Mouse (Mus musculus): ENCODE data around the gene Psmb8.
A peak's percentile ranks its signal among the peaks of the same experiment; 100 is the strongest.
"Not testable (repeated sequence)": the region's sequence is repeated elsewhere in the genome, so short reads cannot be mapped to it uniquely, and the experiment has no call there.

Psmb8 gene

DNA sequence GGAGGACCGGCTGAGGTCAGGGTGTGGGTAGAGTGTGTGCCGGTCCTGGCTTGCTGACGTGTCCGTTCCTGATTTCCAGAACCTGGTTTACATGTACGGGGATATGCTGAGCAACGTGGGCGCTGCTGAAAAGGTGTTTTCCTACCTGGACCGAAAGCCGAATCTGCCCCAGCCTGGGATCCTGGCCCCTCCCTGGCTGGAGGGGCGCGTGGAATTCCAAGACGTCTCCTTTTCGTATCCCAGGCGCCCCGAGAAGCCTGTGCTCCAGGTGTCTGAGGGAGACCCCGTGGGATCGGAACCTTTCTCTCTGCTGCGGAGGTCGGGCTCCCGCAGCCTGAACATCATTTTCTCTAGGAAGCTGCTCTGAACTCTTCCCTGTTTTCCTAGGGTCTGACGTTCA is 16.4 kb downstream of the Psmb8 start:
- no peak for DNase-seq (ENCODE audit: low spot score)

DNA sequence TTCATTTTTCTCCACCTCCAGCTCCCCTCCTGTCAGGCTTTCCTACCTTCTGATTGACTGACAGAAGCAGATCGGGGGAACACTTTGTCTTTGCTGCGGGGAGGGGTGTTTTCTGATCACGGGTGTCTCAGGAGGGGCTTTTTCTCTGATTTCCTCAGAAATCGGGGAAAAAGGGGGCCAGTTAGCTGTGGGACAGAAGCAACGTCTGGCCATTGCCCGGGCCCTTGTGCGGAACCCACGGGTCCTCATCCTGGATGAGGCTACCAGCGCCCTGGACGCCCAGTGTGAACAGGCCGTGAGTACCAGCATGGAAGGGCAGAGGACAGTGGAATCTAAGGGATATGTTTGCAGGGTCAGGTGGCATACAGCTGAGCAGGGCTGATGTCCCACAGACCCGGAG is 17.7 kb downstream of the Psmb8 start:
- no peak for DNase-seq (ENCODE audit: low spot score)

DNA sequence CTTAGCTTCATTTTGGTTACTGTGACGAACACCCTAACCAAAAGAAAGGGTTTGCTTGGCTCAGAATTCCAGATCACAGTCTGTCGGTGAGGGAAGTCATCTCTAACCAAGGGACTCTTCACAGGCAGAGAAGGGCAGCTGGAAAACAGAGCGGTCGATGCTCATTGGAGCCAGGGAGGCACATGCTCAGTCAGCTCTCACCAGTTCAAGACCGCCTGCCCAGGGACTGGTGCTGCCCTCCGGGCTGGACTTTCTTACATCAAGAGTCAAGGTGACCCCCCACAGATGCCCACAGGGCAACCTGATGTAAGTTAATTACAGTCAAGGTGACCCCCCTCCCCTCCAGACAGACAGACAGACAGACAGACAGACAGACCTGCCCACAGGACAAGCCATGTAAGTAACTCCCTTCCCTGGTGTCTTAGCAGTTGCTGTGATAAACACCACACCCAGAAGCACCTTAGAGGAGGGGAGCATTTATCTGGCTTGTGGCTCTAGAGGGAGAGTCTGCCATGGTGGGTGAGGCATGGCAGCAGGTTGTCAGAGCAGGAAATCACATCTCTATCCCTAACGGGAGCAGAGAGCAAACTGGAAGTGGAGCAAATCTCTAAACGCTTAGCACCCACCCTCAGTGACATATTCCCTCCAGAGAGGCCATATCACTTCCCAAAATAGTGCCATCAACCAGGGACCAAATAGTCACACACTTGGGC is 19.9 kb downstream of the Psmb8 start:
- no peak for DNase-seq (ENCODE audit: low spot score)

DNA sequence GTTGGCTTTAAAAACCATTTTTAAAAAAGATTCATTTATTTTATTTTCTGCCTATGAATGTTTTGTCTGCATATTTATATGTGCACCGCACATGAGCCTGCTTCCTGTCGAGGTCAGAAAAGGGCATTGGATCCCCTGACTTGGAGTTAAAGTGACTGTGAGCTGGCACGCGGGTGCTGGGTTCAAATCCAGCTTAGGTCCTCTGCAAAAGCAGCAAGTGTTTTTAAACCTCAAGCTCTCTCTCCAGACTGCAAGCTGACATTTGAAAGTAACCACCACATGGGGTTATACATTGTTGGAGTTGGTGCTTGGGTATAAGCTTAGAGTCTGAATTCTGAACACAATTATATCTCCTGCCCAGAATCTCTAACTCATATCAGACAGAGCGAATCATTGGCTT is 20.5 kb downstream of the Psmb8 start:
- no peak for DNase-seq (ENCODE audit: low spot score)

DNA sequence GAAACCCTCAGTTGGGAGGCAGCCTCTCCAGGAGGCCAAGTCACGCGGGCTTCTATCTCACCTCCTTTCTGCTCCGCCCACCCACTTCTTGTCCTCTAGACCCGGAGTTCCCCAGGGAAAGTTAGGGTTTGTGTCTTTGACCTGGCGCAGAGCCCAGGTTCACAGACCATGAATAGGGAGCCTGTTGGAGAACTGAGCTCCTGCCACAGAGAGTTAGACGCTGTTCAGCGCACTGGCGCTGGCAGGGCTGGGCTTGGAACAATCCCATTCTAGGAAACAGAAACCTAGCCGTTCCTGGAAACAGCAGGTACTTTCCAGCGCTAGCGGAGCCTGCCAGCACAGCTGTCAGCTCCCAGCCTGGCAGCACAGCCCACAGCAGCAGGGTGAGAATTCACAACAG is 21.2 kb downstream of the Psmb8 start:
- DNase-seq (ENCODE audit: low spot score), result no peak

DNA sequence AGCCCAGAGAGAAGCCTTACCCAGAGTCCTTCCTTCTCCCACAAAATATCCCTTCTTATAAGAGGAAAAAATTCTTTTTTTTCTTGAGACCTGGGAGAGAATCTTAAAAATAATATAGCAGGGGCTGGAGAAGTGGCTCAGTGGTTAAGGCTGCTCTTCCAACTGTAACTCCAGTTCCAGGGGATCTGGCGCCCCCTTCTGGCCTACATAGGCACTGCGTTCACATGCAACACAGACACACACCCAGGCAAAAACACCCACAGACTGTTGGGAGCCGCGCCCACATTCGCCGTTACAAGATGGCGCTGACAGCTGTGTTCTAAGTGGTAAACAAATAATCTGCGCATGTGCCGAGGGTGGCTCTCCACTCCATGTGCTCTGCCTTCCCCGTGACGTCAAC is 21.6 kb downstream of the Psmb8 start:
- not testable (repeated sequence) for DNase-seq (ENCODE audit: low spot score)

DNA sequence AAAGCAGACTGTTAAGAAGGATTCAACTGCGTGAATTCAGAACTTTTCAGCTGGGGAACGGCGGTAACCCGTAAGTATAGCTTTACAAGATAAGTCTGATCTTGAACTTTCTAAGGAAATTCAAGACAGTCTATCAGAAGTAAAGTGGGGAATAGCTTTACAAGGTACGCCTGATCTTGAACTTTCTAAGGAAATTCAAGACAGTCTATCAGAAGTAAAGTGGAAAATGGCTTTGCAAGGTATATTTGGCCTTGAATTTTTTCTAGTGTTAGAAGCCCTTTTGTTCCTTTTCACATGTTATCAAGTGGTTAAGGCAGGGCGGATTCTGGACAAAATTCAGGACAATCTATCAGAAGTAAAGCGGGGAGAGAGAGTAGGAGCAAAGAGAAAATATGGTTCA is 22.3 kb downstream of the Psmb8 start:
- DNase-seq (ENCODE audit: low spot score), result not testable (repeated sequence)

DNA sequence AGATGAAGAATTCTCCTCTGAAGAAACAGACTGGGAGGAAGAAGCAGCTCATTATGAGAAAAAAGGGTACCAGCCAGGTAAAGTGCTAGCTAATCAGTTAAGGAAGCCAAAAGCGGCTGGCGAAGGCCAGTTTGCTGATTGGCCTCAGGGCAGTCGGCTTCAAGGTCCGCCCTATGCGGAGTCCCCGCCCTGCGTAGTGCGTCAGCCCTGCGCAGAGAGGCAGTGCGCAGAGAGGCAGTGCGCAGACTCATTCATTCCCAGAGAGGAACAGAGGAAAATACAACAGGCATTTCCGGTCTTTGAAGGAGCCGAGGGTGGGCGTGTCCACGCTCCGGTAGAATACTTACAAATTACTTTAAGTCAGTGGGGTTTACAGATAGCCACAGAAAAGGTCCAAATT is 22.9 kb downstream of the Psmb8 start:
- DNase-seq (ENCODE audit: low spot score), result not testable (repeated sequence)

DNA sequence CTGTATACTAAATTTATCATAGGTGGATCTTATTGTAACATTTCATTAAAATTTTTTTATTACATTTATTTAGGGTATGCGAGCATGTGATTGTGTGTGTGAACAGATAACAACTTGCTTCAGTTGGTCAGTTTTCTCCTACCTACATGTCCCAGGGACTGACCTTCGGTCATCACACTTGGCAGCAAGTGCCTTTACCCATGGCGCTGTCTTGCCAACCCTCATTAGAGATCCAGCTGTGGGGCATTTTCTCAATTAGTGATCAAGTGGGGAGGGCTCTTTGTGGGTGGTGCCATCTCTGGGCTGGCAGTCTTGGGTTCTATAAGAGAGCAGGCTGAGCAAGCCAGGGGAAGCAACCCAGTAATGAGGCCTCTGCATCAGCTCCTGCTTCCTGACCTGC is 27.3 kb downstream of the Psmb8 start:
- no peak for DNase-seq (ENCODE audit: low spot score)

DNA sequence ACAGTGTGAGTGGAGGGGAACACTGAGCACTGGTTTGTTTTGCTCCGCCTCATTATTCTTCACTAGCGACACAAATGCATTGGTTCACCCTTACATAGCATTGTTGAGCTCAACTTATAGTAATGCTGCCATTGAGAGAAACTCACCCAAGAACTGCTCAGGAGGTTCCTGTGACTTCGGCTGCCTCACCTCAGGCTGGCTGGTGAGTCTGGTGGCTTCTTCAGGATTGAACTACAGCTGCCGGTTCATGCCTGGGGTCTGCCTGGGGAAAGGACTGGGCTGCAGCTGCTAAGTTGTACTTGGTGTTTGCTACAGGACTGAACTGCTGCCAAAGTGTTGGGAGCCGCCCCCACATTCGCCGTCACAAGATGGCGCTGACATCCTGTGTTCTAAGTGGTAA is 27.9 kb downstream of the Psmb8 start:
- no peak for DNase-seq (ENCODE audit: low spot score)

DNA sequence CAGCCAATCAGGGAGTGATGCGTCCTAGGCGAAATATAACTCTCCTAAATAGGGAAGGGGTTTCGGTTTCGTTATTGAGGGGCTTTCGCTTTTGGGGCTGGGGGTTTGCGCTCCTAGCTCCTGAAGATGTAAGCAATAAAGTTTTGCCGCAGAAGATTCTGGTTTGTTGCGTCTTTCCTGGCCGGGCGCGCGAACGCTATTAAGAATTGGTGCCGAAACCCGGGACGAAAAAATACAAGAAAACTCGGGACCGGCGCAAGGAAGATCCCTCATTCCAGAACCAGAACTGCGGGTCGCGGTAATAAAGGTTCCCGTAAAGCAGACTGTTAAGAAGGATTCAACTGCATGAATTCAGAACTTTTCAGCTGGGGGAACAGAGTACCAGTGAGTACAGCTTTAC is 28.4 kb downstream of the Psmb8 start:
- DNase-seq (ENCODE audit: low spot score), result not testable (repeated sequence)

DNA sequence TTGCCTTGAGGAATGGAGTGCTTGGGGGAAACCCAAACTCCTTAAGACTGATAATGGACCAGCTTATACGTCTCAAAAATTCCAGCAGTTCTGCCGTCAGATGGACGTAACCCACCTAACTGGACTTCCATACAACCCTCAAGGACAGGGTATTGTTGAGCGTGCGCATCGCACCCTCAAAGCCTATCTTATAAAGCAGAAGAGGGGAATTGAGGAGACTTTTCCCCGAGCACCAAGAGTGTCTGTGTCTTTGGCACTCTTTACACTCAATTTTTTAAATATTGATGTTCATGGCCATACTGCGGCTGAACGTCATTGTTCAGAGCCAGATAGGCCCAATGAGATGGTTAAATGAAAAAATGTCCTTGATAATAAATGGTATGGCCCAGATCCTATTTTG is 33.5 kb downstream of the Psmb8 start:
- not testable (repeated sequence) for DNase-seq (ENCODE audit: low spot score)

DNA sequence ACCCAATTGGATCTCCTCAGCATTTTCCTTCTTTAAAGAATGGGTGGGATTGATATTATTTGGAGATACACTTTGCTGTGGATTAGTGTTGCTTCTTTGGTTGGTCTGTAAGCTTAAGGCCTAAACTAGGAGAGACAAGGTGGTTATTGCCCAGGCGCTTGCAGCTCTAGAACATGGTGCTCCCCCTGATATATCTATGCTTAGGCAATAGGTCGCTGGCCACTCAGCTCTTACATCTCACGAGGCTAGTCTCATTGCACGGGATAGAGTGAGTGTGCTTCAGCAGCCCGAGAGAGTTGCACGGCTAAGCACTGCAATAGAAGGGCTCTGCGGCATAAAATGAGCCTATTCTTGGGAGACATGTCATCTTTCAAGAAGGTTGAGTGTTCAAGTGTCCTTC is 34.5 kb downstream of the Psmb8 start:
- not testable (repeated sequence) for DNase-seq (ENCODE audit: low spot score)

DNA sequence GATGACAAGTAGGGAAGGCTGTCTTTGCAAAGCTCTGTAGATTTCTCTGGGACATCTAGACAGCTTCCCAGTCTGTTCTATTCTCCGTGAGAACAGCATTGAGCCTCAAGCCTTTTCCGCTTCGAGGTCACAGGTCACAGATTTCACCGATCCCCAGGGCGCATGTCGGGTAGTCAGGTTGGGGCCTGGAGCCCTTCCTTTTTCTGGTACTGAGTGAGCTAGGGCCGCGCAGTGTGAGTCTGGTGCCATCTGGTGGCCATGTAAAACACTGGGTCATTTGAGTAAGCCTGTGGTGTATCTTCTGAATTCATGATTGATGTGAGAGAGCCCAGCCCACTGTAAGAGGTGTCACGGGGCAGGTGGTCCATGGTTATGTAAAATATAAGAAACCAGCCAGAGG is 37.4 kb downstream of the Psmb8 start:
- DNase-seq (ENCODE audit: low spot score), result peak; percentile 33

DNA sequence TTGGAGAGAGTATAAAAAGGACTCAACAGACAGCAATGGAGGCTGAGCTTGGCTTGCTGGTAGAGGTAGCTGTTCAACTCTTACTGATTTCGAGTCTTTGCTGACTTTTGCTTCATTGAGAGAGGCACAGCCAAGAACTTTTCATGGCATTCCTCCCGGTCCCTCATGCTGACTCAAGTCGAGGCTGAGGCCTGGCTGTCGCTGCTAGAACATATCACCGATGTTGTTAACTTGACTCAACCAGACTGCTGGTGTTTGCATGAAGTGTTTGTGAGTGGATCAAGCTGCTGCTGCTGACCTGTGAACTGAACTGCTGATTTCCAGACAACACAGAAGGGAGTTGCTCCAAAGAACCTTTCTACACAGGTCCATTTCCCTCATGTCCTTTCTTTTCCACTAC is 39.2 kb downstream of the Psmb8 start:
- DNase-seq (ENCODE audit: low spot score), result no peak

DNA sequence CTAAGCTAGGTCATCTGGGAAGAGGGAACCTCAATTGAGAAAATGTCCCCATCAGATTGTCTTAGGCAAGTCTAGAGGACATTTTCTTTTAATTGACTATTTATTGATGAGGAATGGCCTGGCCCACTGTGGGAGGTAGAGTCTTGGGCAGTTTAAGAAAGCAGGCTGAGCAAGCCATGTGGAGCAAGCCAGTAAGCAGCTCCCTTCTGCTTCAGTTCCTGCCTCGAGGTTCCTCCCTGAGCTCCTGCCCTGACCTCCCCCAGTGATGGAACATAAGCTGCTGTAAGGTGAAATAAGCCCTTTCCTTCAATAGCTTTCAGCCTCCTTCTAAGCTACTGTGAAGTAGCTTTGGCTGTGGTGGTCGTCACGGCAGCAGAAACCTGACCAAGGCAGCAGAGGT is 40.2 kb downstream of the Psmb8 start:
- no peak for DNase-seq (ENCODE audit: low spot score)

DNA sequence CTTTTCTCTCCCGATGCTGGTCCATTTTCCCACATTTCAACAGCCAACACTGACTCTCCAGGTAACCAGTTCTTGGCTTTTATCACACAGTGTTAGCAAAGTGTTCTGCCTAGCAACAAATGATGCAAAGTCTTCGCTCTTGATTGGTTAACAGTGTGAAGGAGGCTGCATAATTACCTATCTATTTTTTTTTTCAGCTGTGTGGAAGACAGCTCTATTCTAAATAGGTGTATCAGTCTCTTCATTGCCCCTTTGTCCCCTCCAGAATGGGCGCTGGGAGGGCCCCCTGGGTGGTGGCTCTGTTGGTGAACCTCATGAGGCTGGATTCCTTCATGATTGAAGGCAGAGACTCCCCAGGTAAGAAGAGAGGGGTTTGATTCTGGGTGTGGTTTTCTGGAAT is 41.2 kb downstream of the Psmb8 start, which contains the start of gene H2-Ob:
Gene H2-Ob, plus strand, starts transcription at position 198 of the 400 bp plus-strand sequence.
- DNase-seq (ENCODE audit: low spot score), result no peak

DNA sequence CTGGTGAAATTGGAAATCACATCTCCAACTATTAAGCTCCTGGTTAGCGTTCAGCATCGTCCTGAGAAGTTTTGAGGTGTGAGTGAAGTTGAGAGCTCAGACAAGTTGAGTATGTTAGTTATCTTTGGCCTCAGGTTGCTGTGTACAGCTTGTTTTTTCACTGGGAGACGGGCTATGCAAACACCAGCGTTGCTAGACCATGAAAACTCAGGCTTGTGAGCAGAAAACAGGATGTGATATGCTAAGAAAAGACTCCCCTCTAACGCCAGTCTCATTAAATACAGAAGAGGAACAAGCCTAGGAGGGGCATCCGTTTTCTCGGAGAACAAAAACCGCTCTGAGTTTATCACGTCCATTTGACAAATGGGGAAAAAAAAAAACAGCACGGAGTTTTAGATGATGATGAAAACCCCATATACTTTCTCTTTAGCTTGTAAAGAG is 42.1 kb downstream of the Psmb8 start:
- DNase-seq (ENCODE audit: low spot score), result no peak

DNA sequence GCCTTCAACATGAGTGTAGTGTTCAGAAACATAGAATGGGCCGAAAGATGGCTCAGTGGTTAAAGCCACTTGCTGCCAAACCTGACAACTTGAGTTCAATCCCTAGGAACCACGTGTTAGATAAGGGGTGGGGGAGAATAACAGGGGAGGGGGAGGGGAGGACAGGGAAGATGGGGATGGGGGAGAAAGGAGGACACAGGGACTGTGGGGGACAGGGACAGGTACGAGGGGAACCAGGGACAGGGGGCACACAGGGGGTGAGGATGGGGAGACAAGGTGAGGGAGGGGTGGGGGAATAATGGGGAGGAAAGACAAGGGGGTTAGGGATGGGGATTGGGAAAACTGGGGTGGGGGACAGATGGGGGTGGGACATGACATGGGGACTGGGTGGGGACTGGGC is 42.8 kb downstream of the Psmb8 start:
- DNase-seq (ENCODE audit: low spot score), result no peak

DNA sequence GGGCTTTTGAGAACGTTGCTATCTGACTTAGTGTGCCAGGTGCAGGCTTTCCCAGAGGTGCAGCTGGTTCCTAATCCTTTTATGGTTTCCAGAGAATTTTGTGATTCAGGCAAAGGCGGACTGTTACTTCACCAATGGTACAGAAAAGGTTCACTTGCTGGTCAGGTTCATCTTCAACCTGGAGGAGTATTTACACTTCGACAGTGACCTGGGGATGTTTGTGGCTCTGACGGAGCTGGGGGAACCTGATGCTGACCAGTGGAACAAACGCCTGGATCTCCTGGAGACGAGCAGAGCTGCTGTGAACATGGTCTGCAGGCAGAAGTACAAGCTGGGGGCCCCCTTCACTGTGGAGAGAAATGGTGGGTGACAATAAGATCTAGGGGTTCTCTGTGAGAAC is 43.4 kb downstream of the Psmb8 start:
- DNase-seq (ENCODE audit: low spot score), result no peak

DNA sequence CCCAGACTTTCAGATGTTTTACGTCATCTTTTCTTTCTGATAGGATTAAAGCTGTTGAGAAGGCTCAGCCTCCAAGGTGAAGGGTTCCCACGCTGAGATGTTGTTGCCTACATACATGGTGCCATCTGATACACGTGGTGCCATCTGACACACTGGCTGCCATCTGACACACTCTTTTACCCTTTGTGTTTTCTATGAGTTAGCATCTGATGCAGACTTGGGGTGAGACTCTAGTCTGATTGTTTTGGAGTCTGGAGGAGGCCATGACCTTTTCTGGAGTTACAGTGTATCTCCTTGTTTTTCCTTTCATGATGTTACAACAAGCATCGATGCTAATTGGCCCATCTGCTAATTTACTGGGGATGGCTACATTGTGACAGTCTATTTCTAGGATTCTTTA is 47.1 kb downstream of the Psmb8 start:
- DNase-seq (ENCODE audit: low spot score), result no peak

DNA sequence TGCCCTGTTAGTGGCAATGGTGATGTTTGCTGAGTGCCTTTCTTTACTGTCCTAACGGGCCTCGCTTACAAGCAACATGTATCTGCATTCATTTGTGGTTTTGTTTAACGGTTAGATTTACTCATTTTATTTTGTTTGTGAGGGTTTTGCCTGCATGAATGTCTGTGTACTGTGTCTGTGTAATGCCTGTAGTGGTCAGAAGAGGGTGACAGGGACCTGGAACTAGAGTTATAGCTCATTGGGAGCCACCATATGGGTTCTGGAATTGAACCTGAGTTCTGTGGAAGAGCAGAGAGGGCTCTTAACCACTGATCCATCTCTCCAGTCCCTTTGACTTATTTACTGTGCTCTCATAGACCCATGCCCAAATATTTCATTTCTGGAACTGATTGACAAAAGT is 49.5 kb downstream of the Psmb8 start:
- no peak for DNase-seq (ENCODE audit: low spot score)

DNA sequence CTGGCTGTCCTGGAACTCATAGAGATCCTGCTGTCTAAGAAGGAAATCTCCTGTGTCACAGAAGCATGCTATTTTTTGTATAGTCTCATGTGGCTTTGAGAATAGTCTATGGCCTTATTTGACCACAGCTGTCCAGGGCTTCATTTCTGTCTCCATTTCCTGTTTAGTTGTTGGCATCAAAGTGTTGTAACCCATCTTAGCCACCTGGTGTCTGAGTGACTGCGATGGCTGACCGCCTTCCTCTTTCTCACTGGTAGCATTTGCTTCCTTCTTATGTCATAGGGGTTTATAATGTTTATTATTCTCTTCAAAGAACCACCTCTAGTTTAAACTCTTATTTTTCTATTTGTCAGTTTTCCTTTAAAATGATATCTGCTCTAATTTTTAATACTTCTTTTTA is 51.2 kb downstream of the Psmb8 start:
- DNase-seq (ENCODE audit: low spot score), result no peak

DNA sequence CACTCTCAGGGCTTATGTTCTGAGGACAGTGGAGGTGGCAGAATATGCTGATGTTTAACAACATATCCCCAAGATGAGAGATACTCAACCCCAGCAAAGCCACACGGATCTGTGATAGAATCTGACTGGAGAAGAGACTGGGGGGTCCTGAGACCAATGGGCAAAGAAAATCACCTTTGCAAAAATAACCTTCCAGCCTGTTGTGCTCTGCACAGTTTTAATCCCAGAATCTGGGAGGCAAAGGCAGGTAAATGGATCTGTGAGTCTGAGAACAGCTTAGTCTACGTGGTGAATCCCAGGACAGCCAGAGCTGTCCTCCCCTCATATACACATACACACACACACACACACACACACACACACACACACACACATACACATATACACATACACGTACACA is 51.8 kb downstream of the Psmb8 start:
- DNase-seq (ENCODE audit: low spot score), result no peak

DNA sequence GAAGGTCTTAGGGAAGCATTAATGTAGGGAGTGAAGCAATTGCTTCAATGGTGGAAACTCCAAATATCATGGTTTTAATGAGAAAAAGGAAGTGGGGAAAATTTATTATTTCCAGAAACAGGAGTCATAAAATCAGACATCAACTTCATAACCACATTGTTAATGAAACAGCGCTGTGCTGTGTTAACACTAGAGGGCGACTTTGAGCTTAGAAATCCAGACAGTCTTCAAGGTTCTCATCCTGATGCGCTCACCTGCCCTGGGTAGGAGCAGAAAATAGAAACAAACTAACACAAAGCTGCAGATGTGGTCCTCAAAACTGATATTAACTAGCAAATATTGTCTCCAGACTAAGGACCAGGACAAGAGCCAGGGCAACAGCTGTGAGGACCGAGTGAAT is 52.4 kb downstream of the Psmb8 start:
- DNase-seq (ENCODE audit: low spot score), result no peak
